ENCODE assay signal across 18 mouse cellular contexts in genomic region chr13:31779281-31779981, GRCm38 (mm10). TPM values are rescaled to one million over a fixed set of nuclear protein-coding genes. Genes with fewer than 3 reads are reported as not detected.
DNase-seq lines count a peak whose midpoint lies in the region; ATAC-seq and TF ChIP-seq lines count a peak whose summit lies in the region.
"Had no signal": no experiment of that assay in that cellular context is flagged by ENCODE, and none has a peak within 500 bp of the region (broad histone marks: within the 10 kb centered on the region; RNA-seq: fewer than 3 reads in every experiment).

No protein-coding gene starts in this region.

- 0 out of 2 replicates have a peak overlapping the region, but pooled peaks have one; percentile 32 for H3K27ac ChIP-seq in kidney, embryonic 14.5 days (ENCODE audit: low read depth, low read length)
- peak overlapping the region; percentile 87 for H3K27ac ChIP-seq in liver, adult 2 months (replicated peaks; ENCODE audit: insufficient read depth, low read depth, low read length)
- H3K27ac ChIP-seq: hindbrain, embryonic 15.5 days had no signal

- peaks cover 3% of the 10 kb centered on the region; the same call in 1 of the 2 replicates for H3K4me1 ChIP-seq in kidney, embryonic 14.5 days (ENCODE audit: control insufficient read depth, insufficient read depth, low read length)
- H3K4me1 ChIP-seq in E14TG2a.4 (replicated peaks; ENCODE audit: low read depth, low read length), result peaks cover 16% of the 10 kb centered on the region
- H3K4me1 ChIP-seq in liver, adult 2 months (ENCODE audit: control insufficient read depth, insufficient read depth, low read length), result peaks cover 8% of the 10 kb centered on the region; the same call in 1 of the 2 replicates
- H3K4me1 ChIP-seq: hindbrain, embryonic 15.5 days had no signal

- no peak overlapping the region for H3K4me3 ChIP-seq in kidney, embryonic 14.5 days (ENCODE audit: low read length)
- H3K4me3 ChIP-seq in C2C12 (ENCODE audit: insufficient read depth, poor library complexity, severe bottlenecking), result no peak overlapping the region
- H3K4me3 ChIP-seq in E14TG2a.4 (replicated peaks; ENCODE audit: low read length), result peak overlapping the region; percentile 39; the same call in 1 of the 2 replicates
- H3K4me3 ChIP-seq in liver, adult 2 months (ENCODE audit: insufficient read depth, low read depth, low read length), result peak overlapping the region; percentile 20; the same call in 1 of the 2 replicates
- H3K4me3 ChIP-seq: erythroblast, embryonic 14.5 days; hindbrain, embryonic 15.5 days had no signal

- H3K4me2 ChIP-seq in kidney, embryonic 14.5 days (replicated peaks; ENCODE audit: low read depth, low read length), result no peak overlapping the region
- H3K4me2 ChIP-seq: hindbrain, embryonic 15.5 days; midbrain, embryonic 11.5 days had no signal

- no peak for DNase-seq in kidney, postnatal 14 days
- DNase-seq in liver, adult 2 months (ENCODE audit: extremely low read depth, low read depth, low spot score), result peak; percentile 94
- no peak for DNase-seq in embryo, embryonic 9.5 days (ENCODE audit: extremely low spot score)
- DNase-seq in right cerebral cortex, postnatal 10 days (ENCODE audit: low spot score in 2 of 2), result no peak
- DNase-seq: cerebellum, adult 11 months; embryo, embryonic 11 days; kidney, adult 2 months; lung, postnatal 14 days; right cerebral cortex, postnatal 25 days; thymus, postnatal 25 days had no signal

- peak; percentile 87 for ATAC-seq in kidney, embryonic 14.5 days (ENCODE audit: low FRiP score, low TSS enrichment)
- ATAC-seq: Patski had no signal

- H3K79me2 ChIP-seq in C2C12 (ENCODE audit: control insufficient read depth, insufficient read depth), result no peaks in the 10 kb centered on the region
- no peaks in the 10 kb centered on the region for H3K79me2 ChIP-seq in liver, adult 2 months (ENCODE audit: control insufficient read depth, insufficient read depth, low read length)

- H3ac ChIP-seq in C2C12 (ENCODE audit: control insufficient read depth, insufficient read length, low read depth), result no peak overlapping the region

- H3K27me3 ChIP-seq in kidney, embryonic 14.5 days (ENCODE audit: control insufficient read depth, insufficient read depth, low read length), result no peaks in the 10 kb centered on the region
- H3K27me3 ChIP-seq in C2C12 (ENCODE audit: control insufficient read depth, insufficient read depth, insufficient read length), result no peaks in the 10 kb centered on the region
- H3K27me3 ChIP-seq in E14TG2a.4 (ENCODE audit: insufficient read depth, low read length), result peaks cover 26% of the 10 kb centered on the region
- H3K27me3 ChIP-seq in liver, adult 2 months (ENCODE audit: control insufficient read depth, insufficient read depth, low read length), result no peaks in the 10 kb centered on the region
- H3K27me3 ChIP-seq: CH12.LX; hindbrain, embryonic 15.5 days; Patski had no signal

- no peaks in the 10 kb centered on the region for H3K79me3 ChIP-seq in C2C12 (ENCODE audit: low read depth)

- no peaks in the 10 kb centered on the region for H3K36me3 ChIP-seq in kidney, embryonic 14.5 days (ENCODE audit: control insufficient read depth, insufficient read depth, low read length)
- H3K36me3 ChIP-seq in C2C12 (ENCODE audit: control insufficient read depth, insufficient read depth) (no peaks in the 10 kb centered on the region), E14TG2a.4 (ENCODE audit: insufficient read depth, low read length) (no peaks in the 10 kb centered on the region)
- no peaks in the 10 kb centered on the region for H3K36me3 ChIP-seq in liver, adult 2 months (ENCODE audit: control insufficient read depth, insufficient read depth, low read length)
- H3K36me3 ChIP-seq: hindbrain, embryonic 15.5 days had no signal

- H3K9ac ChIP-seq in kidney, embryonic 14.5 days (ENCODE audit: low read depth, low read length), result no peak overlapping the region
- H3K9ac ChIP-seq in liver, adult 2 months (ENCODE audit: low read depth, low read length), result no peak overlapping the region
- H3K9ac ChIP-seq: hindbrain, embryonic 15.5 days had no signal

- WGBS in kidney, embryonic 14.5 days, result 43% methylated on average over 17 of the region's 17 CpGs
- whole genome bisulfite sequencing in liver, adult 2 months, result 20% methylated on average over 17 of the region's 17 CpGs

- TF ChIP-seq POLR2A in liver, adult 2 months (IDR thresholded peaks at IDR 0.05; ENCODE audit: extremely low read depth, insufficient read depth, low read length), result no peak

- H3K9me3 ChIP-seq in kidney, embryonic 14.5 days (ENCODE audit: control insufficient read depth, low read length), result no peaks in the 10 kb centered on the region
- H3K9me3 ChIP-seq in E14TG2a.4 (ENCODE audit: low read length), result no peaks in the 10 kb centered on the region
- H3K9me3 ChIP-seq: hindbrain, embryonic 15.5 days had no signal

- TF ChIP-seq CTCF in C2C12 (IDR thresholded peaks at IDR 0.05; ENCODE audit: control insufficient read depth, insufficient read depth, insufficient read length), result no peak
- TF ChIP-seq CTCF in E14TG2a.4 (conservative IDR thresholded peaks at IDR 0.05; ENCODE audit: low read length), result no peak
- no peak for TF ChIP-seq CTCF in liver, adult 2 months (IDR thresholded peaks at IDR 0.05; ENCODE audit: low read depth, low read length)

TF ChIP-seq in C2C12, 6 proteins besides CTCF, POLR2A, EP300 and RAD21:
- TF ChIP-seq USF1 (IDR thresholded peaks at IDR 0.05; ENCODE audit: low read depth) (peak; percentile 57), FOSL1 (IDR thresholded peaks at IDR 0.05; ENCODE audit: insufficient read depth, low read length, poor library complexity, severe bottlenecking) (no peak)

RNA-seq across cellular contexts. Expression of gene Foxc1, which starts 27.0 kb away (rescaled TPM):
- 9.9 and 12.3 TPM in 2 replicates for polyA plus RNA-seq in kidney, embryonic 14.5 days (2014; fragmentation: Nextera tagmentation; extraction: Ambion mirVana)
- polyA plus RNA-seq in C2C12 (2012; fragmentation: generic; extraction: Trizol), result 4.1 TPM
- total RNA-seq in liver, adult 2 months (2014; rRNA removed), result 0.07 and 0.09 TPM in 2 replicates
- 0.05 TPM in 1 of 2 replicates, not detected in the other for polyA plus RNA-seq in liver, adult 2 months (2012; rRNA removed)
- total RNA-seq: CH12.LX had no signal
- polyA plus RNA-seq: erythroblast, embryonic 14.5 days had no signal

Comparison
In these comparisons a context has a peak if more than half of its experiments do, and no peak if none do; other contexts are left out.
1. H3K4me3 ChIP-seq: peak in E14TG2a.4 (single experiment) and liver, adult 2 months (single experiment); none in kidney, embryonic 14.5 days (single experiment) and C2C12 (single experiment).